Mouse (Mus musculus) urinary bladder, adult 2 months (tissue): ENCODE measurements around the gene Rnf223. TPM values are rescaled to one million over a fixed set of nuclear protein-coding genes. Genes with fewer than 3 reads are reported as not detected.
"Not testable (repeated sequence)": the region's sequence is repeated elsewhere in the genome, so short reads cannot be mapped to it uniquely, and the experiment has no call there.

ENCODE experiments used
- DNase-seq: peaks from one replicate; pipeline ENCODE4 v3.0.0; 2022; ENCODE audit warnings: low spot score
- polyA plus RNA-seq: library from polyadenylated mRNA; depleted of rRNA; stranded (reverse); fragments of >200 nt; gene quantifications from 2 replicates; pipeline ENCODE4 v1.2.3, GENCODE M21; 2012; rRNA removed

Rnf223 gene
- polyA plus RNA-seq, 1 experiment = 3.5 TPM

DNA sequence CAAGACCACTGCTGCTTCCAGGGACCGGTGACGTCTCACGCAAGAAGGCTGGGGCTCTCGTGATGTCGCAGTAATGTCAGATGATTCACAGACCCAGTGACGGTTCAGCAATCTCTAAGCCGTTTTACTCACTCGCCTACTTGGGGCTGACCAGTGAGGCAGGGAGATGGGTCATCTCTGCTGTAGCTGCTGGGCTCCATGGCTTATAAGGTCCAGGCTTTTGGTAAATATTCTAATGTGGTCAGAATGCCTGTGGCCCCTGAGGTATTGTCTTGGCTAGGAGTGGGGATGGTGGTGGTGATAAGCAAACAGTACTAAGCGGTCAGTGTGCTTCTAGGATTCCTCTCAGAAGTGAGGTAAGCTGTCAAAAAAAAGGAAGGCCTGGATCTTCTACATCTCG is 627 bp downstream of the Rnf223 start:
- DNase-seq = no peak

DNA sequence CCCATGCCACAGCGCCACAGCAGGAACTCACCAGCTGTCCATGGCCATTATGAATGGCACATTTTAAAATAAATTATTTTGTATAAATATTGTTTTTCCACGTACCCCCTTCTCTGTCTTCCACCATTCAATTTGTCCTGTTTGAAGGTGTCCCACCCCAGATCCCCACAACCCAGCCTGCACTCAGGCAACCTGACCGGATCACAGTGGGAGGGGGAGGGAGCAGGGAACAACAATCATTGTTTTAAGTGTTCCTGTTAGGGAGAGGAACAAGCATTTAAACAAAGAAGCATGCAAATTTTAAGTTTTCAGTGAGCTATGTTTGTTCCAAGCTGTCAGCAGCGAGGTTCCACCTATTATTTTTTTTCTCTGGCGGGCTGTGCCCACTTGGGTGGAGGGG is 3.0 kb downstream of the Rnf223 start:
- DNase-seq = no peak

DNA sequence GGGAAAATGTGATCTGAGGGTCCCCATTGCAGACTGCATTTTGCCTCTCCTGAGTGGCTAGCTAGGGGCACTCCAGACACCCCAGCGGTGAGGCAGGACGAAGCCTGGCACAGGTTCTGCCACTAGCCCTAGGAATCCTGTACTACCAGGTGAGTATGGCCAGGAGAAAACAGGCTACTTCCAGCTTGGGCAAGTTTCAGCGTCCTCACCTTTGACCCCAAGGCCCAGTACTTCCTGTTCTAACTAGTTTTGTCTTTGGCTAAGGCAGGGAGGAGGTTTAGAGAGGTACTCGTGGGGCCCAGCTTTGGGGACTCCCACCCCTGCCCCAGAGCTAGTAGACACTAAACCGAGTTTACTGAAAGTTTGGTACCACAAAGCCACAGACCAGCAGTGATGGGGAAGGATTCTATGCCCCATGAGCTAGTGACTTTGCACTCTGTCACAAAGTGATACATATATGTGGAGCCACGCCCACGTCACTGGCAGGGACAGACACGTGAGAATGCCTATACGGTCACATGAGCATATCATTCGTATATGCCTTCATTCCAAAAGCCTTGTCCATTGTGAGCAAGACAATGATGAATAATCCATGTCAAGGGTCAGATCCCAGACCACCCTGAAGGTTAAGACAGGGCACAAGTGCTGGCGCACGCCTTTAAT is 3.8 kb downstream of the Rnf223 start:
- no peak for DNase-seq

DNA sequence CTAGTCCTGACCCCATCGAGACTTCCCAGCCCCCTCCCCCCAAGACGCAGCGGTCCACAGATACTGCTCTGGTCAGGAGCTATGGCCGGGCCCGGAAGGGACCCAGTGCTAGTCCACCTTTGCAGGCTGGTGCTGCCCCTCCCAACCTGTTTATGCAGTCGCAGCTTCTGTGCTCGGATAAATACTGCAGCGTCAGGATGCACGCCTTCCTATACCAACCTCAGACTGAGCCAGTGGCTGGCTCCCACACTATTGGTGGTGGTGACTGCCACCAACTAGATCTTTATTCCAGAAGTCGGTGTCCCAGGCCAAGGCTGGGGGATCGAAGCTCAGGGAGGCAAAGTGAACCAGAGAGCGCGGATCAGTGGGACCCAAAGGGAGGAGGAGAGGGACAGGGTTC is 4.8 kb downstream of the Rnf223 start:
- no peak for DNase-seq

DNA sequence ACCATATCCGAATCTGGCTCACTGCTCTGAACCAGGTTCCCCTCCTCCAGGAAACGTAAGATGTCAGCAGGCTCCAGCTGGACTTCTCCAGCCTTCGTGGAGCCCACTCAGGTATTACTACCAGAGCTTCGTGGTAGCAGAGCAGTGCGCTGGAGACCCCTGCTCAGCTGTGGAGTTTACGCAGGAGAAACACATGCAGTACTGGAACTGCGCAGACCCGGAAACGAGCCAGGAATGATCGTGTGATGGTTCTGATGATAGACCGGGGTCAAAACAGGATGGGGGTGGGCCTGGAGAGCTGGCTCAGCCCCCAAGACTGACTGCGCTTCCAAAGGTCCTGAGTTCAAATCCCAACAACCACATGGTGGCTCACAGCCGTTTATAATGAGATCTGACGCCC is 5.5 kb downstream of the Rnf223 start:
- DNase-seq = no peak

DNA sequence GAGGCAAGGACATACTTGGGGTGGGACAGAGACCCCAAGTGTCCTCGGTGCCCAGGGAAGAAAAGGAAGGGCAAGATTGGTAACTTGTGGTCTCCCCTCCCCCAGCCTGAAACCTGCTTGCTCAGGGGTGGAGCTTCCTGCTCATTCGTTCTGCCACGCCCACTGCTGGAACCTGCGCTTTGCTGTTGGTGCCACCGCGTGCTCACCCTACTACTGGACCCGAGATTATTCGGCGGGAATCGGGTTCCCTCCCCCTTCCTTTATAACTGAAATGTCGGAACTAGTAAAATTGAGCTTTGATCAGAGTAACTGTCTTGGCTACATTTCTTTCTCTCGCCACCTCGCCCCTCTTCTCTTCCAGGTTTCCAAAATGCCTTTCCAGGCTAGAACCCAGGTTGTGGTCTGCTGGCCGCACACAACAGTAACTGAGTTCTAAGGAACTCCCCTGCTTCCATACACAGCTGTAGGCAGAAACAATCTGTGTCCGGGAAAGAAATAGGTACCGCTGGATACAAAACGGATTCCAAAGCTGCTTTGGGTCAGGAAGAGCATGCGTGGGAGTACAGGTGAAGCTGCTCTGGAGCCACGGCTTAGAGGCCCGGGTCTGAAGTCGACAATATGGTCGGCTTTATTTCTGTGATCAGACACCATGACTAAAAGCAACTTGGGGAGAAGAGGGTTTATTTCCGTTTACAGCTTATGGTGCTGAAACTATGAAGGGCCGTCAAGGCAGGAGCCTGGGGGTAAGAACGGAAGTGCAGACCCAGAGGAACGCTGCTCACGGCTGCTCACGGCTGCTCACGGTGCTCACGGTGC is 6.2 kb downstream of the Rnf223 start:
- DNase-seq = no peak

DNA sequence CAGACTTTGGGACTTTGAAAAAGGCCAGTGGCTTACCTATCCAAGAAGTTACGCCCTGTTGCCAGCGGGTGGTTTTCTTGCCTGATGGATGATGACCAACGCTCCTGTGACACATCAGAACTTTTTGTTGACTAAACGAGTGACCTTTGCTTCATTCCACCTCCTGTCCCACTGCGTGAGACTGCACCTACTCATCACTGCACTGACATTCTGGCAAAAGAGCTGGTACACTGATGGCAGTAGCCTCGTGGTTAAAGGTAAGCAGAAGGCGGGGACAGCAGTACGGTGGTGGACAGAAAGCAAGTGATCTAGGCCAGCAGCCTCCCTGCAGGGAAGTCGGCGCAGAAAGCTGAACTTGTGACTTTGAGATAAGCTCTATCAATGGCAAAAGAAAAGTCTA is 20.6 kb downstream of the Rnf223 start:
- DNase-seq = not testable (repeated sequence)

DNA sequence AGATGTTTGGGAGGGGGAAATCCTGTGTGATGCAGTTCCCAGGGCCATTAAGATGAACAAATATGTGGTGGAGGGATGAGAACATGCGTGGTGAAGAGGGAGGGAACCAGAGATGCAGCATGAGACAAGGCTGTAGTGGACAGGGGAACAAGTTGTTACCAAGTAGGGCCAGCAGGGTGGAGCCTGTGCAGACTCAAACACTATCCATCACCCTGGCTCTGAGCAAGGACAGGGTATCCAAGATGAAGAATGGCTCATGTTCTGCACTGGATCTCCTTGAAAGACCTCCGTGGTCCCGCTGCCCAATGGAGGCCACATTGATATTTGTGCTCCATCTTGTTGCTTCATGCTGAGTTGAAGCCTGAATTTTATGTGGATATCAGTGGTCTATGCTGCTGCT is 24.5 kb downstream of the Rnf223 start:
- no peak for DNase-seq

DNA sequence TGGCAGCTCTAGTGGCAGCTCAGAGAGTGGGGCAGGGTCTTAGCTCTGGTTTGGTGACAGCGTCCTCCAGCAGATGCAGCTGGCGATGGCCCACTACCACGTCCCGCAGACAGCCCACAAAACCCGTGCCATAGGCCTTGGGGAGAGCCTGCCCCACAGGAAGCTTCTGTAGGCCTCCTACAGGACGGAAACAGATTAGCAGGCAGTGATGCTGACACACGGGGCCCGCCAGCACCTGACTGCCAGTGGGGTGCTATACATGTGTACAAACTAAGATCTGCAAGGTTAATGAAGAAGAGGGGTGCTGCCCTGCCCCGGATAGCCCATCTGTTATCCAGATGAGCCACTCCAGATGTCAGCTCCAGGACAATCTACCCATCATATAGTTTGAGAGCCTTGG is 36.2 kb downstream of the Rnf223 start:
- DNase-seq = no peak

DNA sequence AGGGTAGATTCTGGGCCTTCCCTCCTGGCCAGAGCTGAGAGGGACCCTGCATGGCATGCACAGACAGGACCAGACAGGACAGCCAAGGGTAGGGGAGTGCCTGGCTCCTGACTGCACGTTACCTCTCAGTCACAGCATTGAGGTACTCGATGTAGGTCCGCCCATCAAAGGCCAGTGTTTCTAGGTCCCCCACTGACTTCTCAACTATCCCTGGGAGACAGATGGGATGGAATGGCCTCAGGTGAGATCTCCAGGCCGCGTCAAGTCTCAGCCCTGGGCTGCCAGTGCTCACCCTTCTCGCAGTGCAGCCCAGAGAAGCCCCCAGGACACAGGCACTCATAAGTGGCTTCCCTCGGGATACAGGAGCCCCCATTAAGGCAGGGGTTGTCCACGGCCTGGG is 38.3 kb downstream of the Rnf223 start:
- peak; percentile 16 for DNase-seq

DNA sequence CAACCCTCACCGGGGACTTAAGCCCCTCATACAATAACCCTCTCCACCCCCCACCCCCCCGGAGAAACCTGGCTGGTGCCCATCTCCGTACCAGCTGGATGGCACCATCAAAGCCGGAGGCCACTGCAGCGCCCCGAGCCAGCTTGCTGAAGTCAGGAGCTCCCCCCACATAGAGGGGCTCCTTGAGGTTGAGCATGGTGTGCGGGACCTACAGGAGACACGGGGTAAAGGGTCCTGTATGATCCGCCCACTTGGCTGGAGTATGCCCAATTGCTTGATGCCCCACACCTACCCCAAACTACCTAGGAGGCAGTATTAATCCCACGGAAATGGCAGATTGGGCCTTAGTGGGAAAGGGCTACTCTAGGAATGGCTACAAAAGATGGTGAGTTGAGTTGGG is 38.8 kb downstream of the Rnf223 start:
- peak; percentile 14 for DNase-seq

DNA sequence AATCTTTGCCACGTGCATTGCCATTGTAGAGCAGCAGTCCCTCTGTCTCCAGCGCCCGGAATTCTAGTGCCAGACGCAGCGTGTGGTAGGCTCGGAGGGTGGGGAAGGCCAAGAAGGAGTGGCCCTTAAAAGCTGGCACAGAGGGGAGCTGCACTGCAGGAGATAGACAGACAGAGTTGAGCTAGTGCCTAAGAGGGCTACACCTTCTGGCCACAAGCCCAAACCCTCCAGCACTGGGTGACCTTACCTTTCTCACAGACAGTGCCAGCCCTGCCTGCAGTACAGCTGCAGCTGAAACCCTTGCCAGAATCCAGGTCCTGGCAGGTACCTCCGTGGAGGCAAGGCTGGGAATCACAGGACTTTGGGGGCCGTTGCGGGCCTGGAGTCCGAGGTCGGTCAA is 41.5 kb downstream of the Rnf223 start:
- peak; percentile 14 for DNase-seq

DNA sequence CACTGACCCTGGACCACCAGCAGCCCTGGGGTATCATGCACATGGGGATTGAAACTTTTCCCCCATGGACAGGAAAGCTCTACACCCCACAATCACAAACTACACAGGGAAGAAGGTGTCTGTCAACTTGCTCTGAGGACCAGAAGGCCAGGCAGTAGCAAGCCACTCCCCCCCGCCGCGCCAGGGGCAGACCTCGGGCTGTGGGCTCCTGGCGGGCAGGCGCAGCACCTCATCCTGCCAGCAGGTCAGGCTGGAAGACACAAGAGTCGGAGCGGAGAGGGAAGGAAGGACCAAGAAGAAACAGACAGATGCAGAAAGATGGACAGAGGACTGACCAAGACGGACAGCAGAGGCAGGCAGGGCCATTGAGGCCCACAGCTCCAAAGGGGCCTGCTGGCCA is 47.3 kb downstream of the Rnf223 start:
- no peak for DNase-seq

Other genes starting within 250 kb of the Rnf223 start
- gene Pusl1, start 238.7 kb upstream of the Rnf223 start, polyA plus RNA-seq = 43.7 and 55.5 TPM in 2 replicates
- gene Acap3, start 238.7 kb upstream of the Rnf223 start, polyA plus RNA-seq = 23.7 and 29.2 TPM in 2 replicates
- gene Ube2j2, start 186.7 kb upstream of the Rnf223 start, polyA plus RNA-seq = 55.1 and 63.4 TPM in 2 replicates
- gene C1qtnf12, start 168.2 kb upstream of the Rnf223 start, polyA plus RNA-seq = 27.5 and 29.9 TPM in 2 replicates
- gene B3galt6, start 137.9 kb upstream of the Rnf223 start, polyA plus RNA-seq = 5.3 and 6.1 TPM in 2 replicates
- gene Sdf4, start 137.6 kb upstream of the Rnf223 start, polyA plus RNA-seq = 75.8 and 106 TPM in 2 replicates
- 3.0 and 3.9 TPM in 2 replicates for gene Tnfrsf4, start 116.7 kb upstream of the Rnf223 start, polyA plus RNA-seq
- gene Tnfrsf18, start 104.3 kb upstream of the Rnf223 start, polyA plus RNA-seq = 2.1 and 3.4 TPM in 2 replicates
- gene Ttll10, start 71.1 kb upstream of the Rnf223 start, polyA plus RNA-seq = 16.3 and 18.2 TPM in 2 replicates
- gene 9430015G10Rik, start 20.5 kb upstream of the Rnf223 start, polyA plus RNA-seq = 19.0 and 22.4 TPM in 2 replicates
- 124 and 139 TPM in 2 replicates for gene Agrn, start 67.0 kb downstream of the Rnf223 start, polyA plus RNA-seq
- 15.0 and 15.6 TPM in 2 replicates for gene Isg15, start 70.3 kb downstream of the Rnf223 start, polyA plus RNA-seq
- gene AW011738, start 72.8 kb downstream of the Rnf223 start, polyA plus RNA-seq = 3.0 and 3.1 TPM in 2 replicates
- 0.10 and 0.18 TPM in 2 replicates for gene Perm1, start 85.4 kb downstream of the Rnf223 start, polyA plus RNA-seq
- gene Plekhn1, start 104.3 kb downstream of the Rnf223 start, polyA plus RNA-seq = 86.6 and 88.2 TPM in 2 replicates
- 57.9 and 67.2 TPM in 2 replicates for gene Noc2l, start 105.5 kb downstream of the Rnf223 start, polyA plus RNA-seq
- gene Samd11, start 125.1 kb downstream of the Rnf223 start, polyA plus RNA-seq = 0.21 and 0.22 TPM in 2 replicates
- not detected in 2 replicates for gene Vmn2r-ps159, start 200.6 kb downstream of the Rnf223 start, polyA plus RNA-seq